Comparison of ENCODE assay signal across 8 mouse cellular contexts in genomic region chr19:12596290-12597072, GRCm38 (mm10). TPM values are rescaled to one million over a fixed set of nuclear protein-coding genes. Genes with fewer than 3 reads are reported as not detected.
DNase-seq lines count a peak whose midpoint lies in the region; ATAC-seq and TF ChIP-seq lines count a peak whose summit lies in the region.

No protein-coding gene starts in this region.

- no peaks in the 10 kb centered on the region for H3K27me3 ChIP-seq in spleen, adult 2 months (ENCODE audit: control insufficient read depth, insufficient read depth, low read length)
- peaks cover 21% of the 10 kb centered on the region for H3K27me3 ChIP-seq in liver, embryonic 12.5 days (replicated peaks)

- 27% methylated on average over 23 of the region's 23 CpGs for WGBS in spleen, adult 2 months
- WGBS in liver, embryonic 12.5 days (ENCODE audit: insufficient replicate concordance): 18% methylated on average over 23 of the region's 23 CpGs

- H3K9me3 ChIP-seq in liver, embryonic 12.5 days (replicated peaks): no peaks in the 10 kb centered on the region

- DNase-seq in gastrocnemius, adult 2 months: no peak
- DNase-seq in gastrocnemius, adult 8-10 months (ENCODE audit: low spot score in 2 of 2): no peak
- no peak for DNase-seq in spleen, adult 2 months (ENCODE audit: low read depth in 1 of 2, low spot score in 2 of 2)
- no peak for DNase-seq in spleen, postnatal 4 days (ENCODE audit: low spot score in 2 of 2)
- peak; percentile 30 to 51 for DNase-seq in frontal cortex, postnatal 36 days (ENCODE audit: low spot score in 2 of 2)
- DNase-seq in right cerebral cortex, postnatal 25 days: peak; percentile 47
- no peak for DNase-seq in gastrocnemius, postnatal 10 days

- peak; percentile 29 for ATAC-seq in liver, embryonic 12.5 days

- TF ChIP-seq POLR2A in spleen, adult 2 months (IDR thresholded peaks at IDR 0.05; ENCODE audit: low read depth, low read length): no peak

- H3K27ac ChIP-seq in gastrocnemius, adult 2 months: peak overlapping the region; percentile 63
- H3K27ac ChIP-seq in spleen, adult 2 months (ENCODE audit: insufficient read depth, low read length): no peak overlapping the region
- H3K27ac ChIP-seq in liver, embryonic 12.5 days: no peak overlapping the region; the same call in 1 of the 2 replicates

- H3K4me3 ChIP-seq in gastrocnemius, adult 2 months: peak overlapping the region; percentile 81
- peak overlapping the region; percentile 56 for H3K4me3 ChIP-seq in spleen, adult 2 months (ENCODE audit: extremely low read depth, insufficient read depth, insufficient read length)
- peak overlapping the region; percentile 58 for H3K4me3 ChIP-seq in liver, embryonic 12.5 days

- H3K9ac ChIP-seq in liver, embryonic 12.5 days: peak overlapping the region; percentile 54

- H3K36me3 ChIP-seq in spleen, adult 2 months (ENCODE audit: control insufficient read depth, insufficient read depth, low read length): no peaks in the 10 kb centered on the region
- 0 out of 2 replicates have a peak, but pooled peaks cover 2% of the 10 kb centered on the region for H3K36me3 ChIP-seq in liver, embryonic 12.5 days

- H3K4me2 ChIP-seq in liver, embryonic 12.5 days: peak overlapping the region; percentile 79

- no peak for TF ChIP-seq CTCF in gastrocnemius, adult 2 months (IDR thresholded peaks at IDR 0.05)
- TF ChIP-seq CTCF in spleen, adult 2 months (IDR thresholded peaks at IDR 0.05; ENCODE audit: extremely low read depth, insufficient read depth, insufficient read length, insufficient replicate concordance): no peak

- H3K4me1 ChIP-seq in spleen, adult 2 months (ENCODE audit: control insufficient read depth, insufficient read depth, insufficient read length): peaks cover 6% of the 10 kb centered on the region; the same call in 1 of the 2 replicates
- H3K4me1 ChIP-seq in liver, embryonic 12.5 days: peaks cover 11% of the 10 kb centered on the region; the same call in 1 of the 2 replicates

- intact Hi-C loops in gastrocnemius, adult 2 months (cut with DNase I): loop anchor here (10.0 kb wide), 2 partner anchors 132 to 198 kb away; partner anchors contain the start of genes Lpxn, Mpeg1 and Zfp91

RNA-seq across cellular contexts. Expression of gene Gm4952, which starts 3.3 kb away (rescaled TPM):
- total RNA-seq in gastrocnemius, adult 2 months (2021): not detected
- not detected for total RNA-seq in gastrocnemius, adult 8-10 months (2022)
- not detected in 2 replicates for polyA plus RNA-seq in spleen, adult 2 months (2012; rRNA removed)
- 0.57 and 0.68 TPM in 2 replicates for polyA plus RNA-seq in liver, embryonic 12.5 days (2016; fragmentation: Nextera tagmentation; extraction: Ambion mirVana)
- total RNA-seq in gastrocnemius, postnatal 10 days (2021): not detected

RNA-seq across cellular contexts. Expression of gene Glyat, which starts 36.6 kb away (rescaled TPM):
- total RNA-seq in gastrocnemius, adult 2 months (2021): not detected
- total RNA-seq in gastrocnemius, adult 8-10 months (2022): under 1 TPM in 1 of 4 experiments, not detected in 3; 0.40 TPM
- polyA plus RNA-seq in spleen, adult 2 months (2012; rRNA removed): not detected in 2 replicates
- polyA plus RNA-seq in liver, embryonic 12.5 days (2016; fragmentation: Nextera tagmentation; extraction: Ambion mirVana): 0.33 TPM in 1 of 2 replicates, not detected in the other
- not detected for total RNA-seq in gastrocnemius, postnatal 10 days (2021)

RNA-seq across cellular contexts. Expression of gene Fam111a, which starts 50.9 kb away (rescaled TPM):
- total RNA-seq in gastrocnemius, adult 2 months (2021): 1 to 10 TPM; 2.1 to 2.4 TPM
- 1 to 10 TPM in 3 of 4 experiments, under 1 TPM in 1; 0.92 to 1.9 (median 1.2) TPM for total RNA-seq in gastrocnemius, adult 8-10 months (2022)
- 4.9 and 6.4 TPM in 2 replicates for polyA plus RNA-seq in spleen, adult 2 months (2012; rRNA removed)
- polyA plus RNA-seq in liver, embryonic 12.5 days (2016; fragmentation: Nextera tagmentation; extraction: Ambion mirVana): 34.1 and 35.4 TPM in 2 replicates
- 10 to 100 TPM in 1 of 2 experiments, 1 to 10 TPM in 1; 7.3 to 11.2 TPM for total RNA-seq in gastrocnemius, postnatal 10 days (2021)

Comparison
In these comparisons a context has a peak if more than half of its experiments do, and no peak if none do; other contexts are left out.
1. DNase-seq: peak in frontal cortex, postnatal 36 days (2 of 2) and right cerebral cortex, postnatal 25 days (single experiment); none in gastrocnemius, adult 2 months (single experiment), gastrocnemius, adult 8-10 months (0 of 2), spleen, adult 2 months (0 of 2), spleen, postnatal 4 days (0 of 2) and gastrocnemius, postnatal 10 days (single experiment).
2. Peak in every context shown above with its lines, with median percentiles within 50 percentile points of each other: H3K4me3 ChIP-seq.